Mouse (Mus musculus) left cerebral cortex, postnatal 10 days (tissue): ENCODE data around the gene Hivep3. TPM values are rescaled to one million over a fixed set of nuclear protein-coding genes. Genes with fewer than 3 reads are reported as not detected.

Experiments
- DNase-seq, 2 experiments: peaks; one replicate each; pipeline ENCODE4 v3.0.0; 2021 to 2022; ENCODE audit warnings: low spot score in 2 of 2, mixed read lengths in 1 of 2; ENCODE audit errors: extremely low spot score in 1 of 2
- intact Hi-C: fragments of 180-260 bp; cut with DNase I; formaldehyde crosslinking; loops from one replicate; pipeline ENCODE4 v1.15.1; 2025
- total RNA-seq, 2 experiments: library from RNA; stranded (reverse); gene quantifications; 2 replicates each; pipeline ENCODE4 v1.2.3; 2021

Gene Hivep3
- total RNA-seq, 2 experiments from 2014 or later: 71.9 to 74.3 TPM

- intact Hi-C loops: no loop called here
- no peak for DNase-seq
Measured at GRCm38 (mm10) chr4:120052481-120052880, 318.9 kb downstream of the Hivep3 start.

GRCm38 (mm10) chr4:120053026-120054005, 319.7 kb downstream of the Hivep3 start:
- intact Hi-C loops: no loop called here
- no peak for DNase-seq

GRCm38 (mm10) chr4:120054145-120054544, 320.6 kb downstream of the Hivep3 start:
- DNase-seq: no peak
- intact Hi-C loops: no loop called here

GRCm38 (mm10) chr4:120056451-120056850, 322.9 kb downstream of the Hivep3 start:
- DNase-seq: no peak
- intact Hi-C loops: no loop called here

DNA sequence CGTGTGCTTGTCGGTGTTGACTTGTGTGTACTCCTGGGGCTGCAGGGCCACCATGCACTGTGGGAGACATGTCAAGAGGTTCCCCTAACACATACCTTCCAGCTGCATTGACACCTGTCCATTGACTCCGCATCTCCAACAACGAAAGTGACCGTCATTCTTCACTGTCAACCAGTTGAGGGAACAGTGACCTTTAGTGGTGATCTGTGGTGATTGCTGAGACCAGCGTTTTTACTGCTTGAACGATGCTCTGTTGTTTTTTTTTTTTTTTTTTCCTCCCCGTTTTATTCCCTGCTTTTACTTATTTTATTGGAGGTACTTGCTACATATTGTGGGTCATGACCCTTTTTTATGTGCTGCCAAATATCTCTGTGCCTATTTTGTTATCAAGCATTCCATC, 323.9 kb downstream of the Hivep3 start:
- DNase-seq: no peak
- intact Hi-C loops: no loop called here

DNA sequence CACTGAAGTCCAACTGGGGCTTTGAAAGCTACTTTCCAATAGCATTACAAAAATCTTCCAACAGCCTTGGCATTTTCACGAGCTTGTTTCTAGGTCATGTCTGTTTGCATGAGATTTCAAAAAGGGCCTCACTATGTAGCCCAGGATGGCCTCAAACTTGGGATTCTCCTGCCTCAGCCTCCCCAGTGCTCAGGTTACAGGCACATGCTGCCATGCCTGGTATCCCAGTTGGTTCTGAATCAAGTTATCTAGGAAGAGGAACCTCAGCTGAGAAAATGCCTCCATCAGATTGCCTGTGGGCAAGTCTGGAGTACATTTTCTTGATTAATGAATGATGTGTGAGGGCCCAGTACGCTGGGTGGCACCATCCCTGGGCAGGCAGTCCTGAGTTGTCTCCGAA, 324.6 kb downstream of the Hivep3 start:
- no peak for DNase-seq
- intact Hi-C loops: no loop called here

DNA sequence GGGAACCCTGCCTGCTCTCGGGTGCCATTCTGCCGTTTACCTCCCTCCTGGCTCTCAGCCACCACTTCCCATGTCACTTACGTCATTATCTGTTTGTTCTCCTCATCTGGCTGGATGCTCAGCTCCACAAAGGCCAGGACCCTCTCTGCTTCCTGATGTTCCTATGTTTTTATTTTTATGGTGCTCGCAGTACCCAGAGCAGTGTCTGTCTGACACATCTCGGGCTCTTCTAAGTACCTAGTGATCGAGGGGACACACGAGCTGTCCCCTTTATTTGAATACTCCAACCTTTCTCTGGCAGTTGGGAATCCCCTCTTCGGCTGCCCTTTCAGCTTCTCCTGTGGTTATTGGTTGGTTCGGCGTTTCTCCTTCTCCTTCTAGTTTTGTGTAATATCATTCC, 325.2 kb downstream of the Hivep3 start:
- intact Hi-C loops: no loop called here
- no peak for DNase-seq

GRCm38 (mm10) chr4:120061727-120062126, 328.1 kb downstream of the Hivep3 start:
- DNase-seq: no peak
- intact Hi-C loops: no loop called here

GRCm38 (mm10) chr4:120062198-120062597, 328.6 kb downstream of the Hivep3 start:
- intact Hi-C loops: no loop called here
- DNase-seq: no peak

DNA sequence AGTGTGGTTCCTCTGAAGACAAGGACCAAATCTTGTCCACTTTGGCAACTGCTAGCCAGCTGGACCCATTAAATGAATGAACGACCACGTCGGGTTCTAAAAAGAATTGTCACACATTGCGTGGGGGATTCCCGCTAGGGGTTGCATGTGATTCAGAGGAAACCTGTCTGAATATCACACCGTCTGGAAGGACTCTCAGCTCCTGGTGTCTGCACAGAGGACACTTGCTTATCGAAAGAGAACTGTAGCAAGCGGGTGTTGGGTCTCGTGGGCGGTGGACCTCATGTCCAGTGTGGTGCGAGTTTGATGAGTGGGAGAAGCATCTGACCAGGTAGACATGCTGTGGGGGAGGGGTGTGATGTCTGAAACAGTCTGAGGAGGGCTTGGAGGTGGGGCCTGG, 329.2 kb downstream of the Hivep3 start:
- DNase-seq: no peak
- intact Hi-C loops: no loop called here

- intact Hi-C loops: no loop called here
- no peak for DNase-seq
Measured at GRCm38 (mm10) chr4:120063353-120064124, 330.0 kb downstream of the Hivep3 start.

DNA sequence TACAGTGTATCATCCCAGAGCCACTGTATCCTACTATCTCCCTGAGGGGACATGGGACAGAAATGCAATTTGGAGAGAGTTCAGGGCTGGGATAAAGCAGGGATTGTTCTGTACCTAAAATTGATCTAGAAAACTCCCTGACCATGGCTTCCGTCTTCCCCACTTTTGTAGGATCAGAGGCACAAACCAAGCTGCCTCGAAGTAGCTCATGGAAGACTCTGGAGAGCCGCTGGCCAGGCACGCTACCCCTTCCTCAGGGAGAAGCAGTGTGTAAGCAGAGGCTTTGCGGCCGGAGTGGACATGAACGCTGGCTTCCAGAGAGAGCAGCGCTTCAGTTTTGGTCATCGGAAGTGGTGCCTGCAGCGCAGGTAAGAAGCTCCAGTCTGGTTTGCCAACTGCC, 331.1 kb downstream of the Hivep3 start, which contains the start of gene AL607142.1:
AL607142.1 (plus strand) TSS at position 301 of the 400 bp plus-strand sequence.
- intact Hi-C loops: no loop called here
- DNase-seq: no peak

GRCm38 (mm10) chr4:120066841-120067591, 333.4 kb downstream of the Hivep3 start:
- intact Hi-C loops: no loop called here
- DNase-seq: no peak

DNA sequence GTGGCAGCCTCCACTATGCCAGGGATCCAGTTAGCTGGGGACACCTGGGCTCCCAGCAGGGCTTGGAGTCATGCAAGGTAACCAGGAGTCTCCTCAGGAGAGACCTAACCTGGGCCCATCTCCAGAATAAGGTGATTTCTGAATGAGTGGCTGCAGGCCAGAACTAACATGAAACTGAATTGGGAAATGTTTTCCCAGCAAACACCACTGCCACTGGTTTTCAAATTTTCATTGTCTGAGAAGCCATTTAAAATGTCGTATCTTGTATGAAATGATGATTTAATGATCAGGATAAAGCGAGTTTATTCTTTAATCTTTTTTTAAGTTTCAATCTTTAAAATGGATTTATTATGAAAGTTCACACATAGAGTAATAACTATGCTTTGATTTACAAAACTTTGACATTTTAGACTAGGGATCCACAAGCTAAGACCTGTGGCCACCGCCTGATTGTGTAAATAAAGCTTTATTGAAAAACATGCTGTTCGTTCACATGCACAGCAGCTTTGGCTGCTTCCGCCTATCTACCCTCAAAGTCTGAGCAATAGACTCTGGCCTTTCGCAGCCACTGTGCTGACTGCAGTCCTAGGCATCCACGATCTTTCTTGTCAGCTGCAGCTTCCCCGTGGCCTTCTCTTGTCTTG, 334.1 kb downstream of the Hivep3 start:
- intact Hi-C loops: no loop called here
- no peak for DNase-seq

GRCm38 (mm10) chr4:120068883-120069581, 335.4 kb downstream of the Hivep3 start:
- no peak for DNase-seq

DNA sequence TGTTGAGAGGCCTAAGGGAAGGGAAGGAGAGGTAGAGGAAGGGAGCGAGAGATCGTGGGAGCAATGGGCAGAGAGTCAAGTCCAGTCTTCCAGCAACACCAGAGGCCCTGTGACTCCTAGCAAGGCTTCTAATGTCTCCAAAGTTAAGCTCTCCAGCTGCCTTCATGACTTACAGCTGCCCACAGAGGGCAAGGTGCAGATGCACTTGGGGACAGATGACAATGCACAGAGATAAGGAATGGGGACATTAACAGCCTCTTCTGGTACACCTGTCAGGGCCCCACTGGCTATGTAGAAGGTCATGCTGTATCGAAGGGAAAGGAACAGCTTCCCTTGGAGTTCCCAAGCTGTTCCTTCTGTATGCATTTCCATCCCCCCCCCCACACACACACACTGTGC, 336.0 kb downstream of the Hivep3 start:
- DNase-seq: no peak
- intact Hi-C loops: no loop called here

More at GRCm38 (mm10) chr4:120068883-120069581, 335.4 kb downstream of the Hivep3 start:
- intact Hi-C loops: no loop called here

GRCm38 (mm10) chr4:120071411-120071810, 337.8 kb downstream of the Hivep3 start:
- intact Hi-C loops: no loop called here
- DNase-seq: no peak
